Mouse (Mus musculus) small intestine, adult 2 months (tissue): Measurements from ENCODE around the gene Mpc1.

ENCODE experiments used
- CTCF ChIP-seq: fragments of 200-500 bp; IDR thresholded peaks from 2 replicates; pipeline ENCODE4 v1.5.1; 2012; ENCODE audit warnings: low read depth, mild to moderate bottlenecking, control low read depth, inconsistent platforms, low read length, moderate library complexity, mixed read lengths; ENCODE audit not compliant: insufficient replicate concordance, insufficient read length; ENCODE audit errors: extremely low read depth
- POLR2A ChIP-seq: fragments of 200-500 bp; IDR thresholded peaks from 2 replicates; pipeline ENCODE4 v1.6.1; 2012; ENCODE audit warnings: low read depth, mild to moderate bottlenecking, control low read depth, inconsistent platforms, low read length, moderate library complexity

- TF ChIP-seq POLR2A, result no peak
- TF ChIP-seq CTCF, result no peak
Measured at GRCm38 (mm10) chr17:8341360-8341963, 58.8 kb downstream of the Mpc1 start.
